Mouse (Mus musculus): ENCODE results near the gene Zfp300. TPM values are rescaled to one million over a fixed set of nuclear protein-coding genes. Genes with fewer than 3 reads are reported as not detected.

Gene Zfp300
- polyA plus RNA-seq, 1 experiment from 2014 or later: 0.52 TPM

DNA sequence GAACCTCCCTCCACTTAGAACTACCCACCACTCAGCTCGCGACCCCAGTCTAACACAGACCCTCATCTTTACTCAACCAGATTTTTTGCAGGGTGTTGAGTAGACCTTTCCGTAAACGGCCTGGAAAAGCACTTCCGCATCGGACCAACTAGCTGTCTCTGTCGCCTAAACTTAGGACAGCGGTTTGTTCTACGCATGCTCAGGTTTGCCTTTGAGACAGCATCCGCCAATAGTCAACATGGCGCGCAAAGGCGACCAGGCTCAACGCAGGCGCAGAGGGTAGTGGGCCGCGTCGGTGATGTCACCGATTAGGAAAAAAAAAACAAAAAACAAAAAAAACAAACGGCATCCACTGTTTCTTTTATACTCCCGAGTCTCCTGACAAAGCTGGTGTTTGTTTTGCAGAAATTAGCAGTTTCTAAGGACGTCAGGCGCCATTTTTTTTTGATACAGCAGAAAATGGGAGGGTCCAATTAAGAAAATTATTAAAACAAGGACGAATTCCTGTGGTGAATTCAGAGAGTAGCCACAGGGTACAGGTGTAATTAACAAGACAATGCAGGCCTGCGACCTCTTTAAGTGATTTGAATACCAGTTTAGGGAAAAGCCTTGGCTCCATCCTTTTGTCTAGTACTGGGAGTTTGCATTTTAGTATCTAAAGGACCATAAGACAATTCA, 27.3 kb downstream of the Zfp300 start, which contains the start of gene Zfp182:
Gene Zfp182, minus strand, starts transcription at position 451 of the 678 bp plus-strand sequence.
- 24% methylated on average over 25 of the region's 25 CpGs for WGBS

DNA sequence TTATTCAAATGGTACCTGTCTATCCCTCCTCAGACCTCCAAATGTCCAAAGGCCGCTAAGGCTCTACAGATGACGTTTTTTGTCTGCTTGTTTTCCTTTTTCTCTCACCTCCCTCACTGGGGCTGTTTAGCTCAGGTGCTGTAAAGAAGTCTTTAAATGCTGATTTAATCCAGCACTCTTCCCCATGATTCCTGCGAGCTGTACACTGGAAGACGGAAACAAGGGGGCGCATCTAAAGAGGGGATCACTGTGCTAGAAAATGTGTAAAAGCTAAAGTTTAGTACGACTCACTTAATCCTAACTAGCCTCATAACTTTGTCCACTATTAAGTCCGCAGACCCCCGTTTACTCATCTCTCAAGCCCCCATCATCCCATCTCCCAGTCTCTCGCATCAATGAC, 27.9 kb downstream of the Zfp300 start:
- peak; percentile 23; the same call in 1 of the 2 replicates for TF ChIP-seq CTCF (IDR thresholded peaks at IDR 0.05; ENCODE audit: low read depth)
- peak; percentile 41; the same call in 1 of the 2 replicates for ATAC-seq
- H3K9me3 ChIP-seq (ENCODE audit: control insufficient read depth): no peaks in the 10 kb centered on the region
- H3K9ac ChIP-seq (ENCODE audit: low read depth, low read length): peak overlapping the region; percentile 45; the same call in 1 of the 2 replicates
- H3K27ac ChIP-seq (ENCODE audit: low read depth, low read length): 0 out of 2 replicates have a peak overlapping the region, but pooled peaks have one; percentile 0
- 29% methylated on average over 9 of the region's 9 CpGs for WGBS
- H3K36me3 ChIP-seq (ENCODE audit: control insufficient read depth, insufficient read depth): no peaks in the 10 kb centered on the region
- peak overlapping the region; percentile 60 for H3K4me2 ChIP-seq (replicated peaks; ENCODE audit: low read depth)
- H3K27me3 ChIP-seq (replicated peaks; ENCODE audit: control insufficient read depth, insufficient read depth, low read length): no peaks in the 10 kb centered on the region
- H3K4me1 ChIP-seq (replicated peaks; ENCODE audit: control insufficient read depth, insufficient read depth, low read length): no peaks in the 10 kb centered on the region
- H3K4me3 ChIP-seq (ENCODE audit: low read depth, low read length): peak overlapping the region; percentile 51

More for the DNA sequence above, 27.3 kb downstream of the Zfp300 start, which contains the start of gene Zfp182:
- Histone ChIP-seq H3K27me3 (replicated peaks; ENCODE audit: control insufficient read depth, insufficient read depth, low read length) (no peaks in the 10 kb centered on the region), H3K36me3 (ENCODE audit: control insufficient read depth, insufficient read depth) (no peaks in the 10 kb centered on the region), H3K4me2 (replicated peaks; ENCODE audit: low read depth) (peak within 1 kb of the TSS; percentile 60), H3K9me3 (ENCODE audit: control insufficient read depth) (no peaks in the 10 kb centered on the region), H3K4me3 (ENCODE audit: low read depth, low read length) (peak within 1 kb of the TSS; percentile 51), H3K4me1 (replicated peaks; ENCODE audit: control insufficient read depth, insufficient read depth, low read length) (no peaks in the 10 kb centered on the region), H3K27ac (ENCODE audit: low read depth, low read length) (0 out of 2 replicates have a peak within 1 kb of the TSS, but pooled peaks have one; percentile 0), H3K9ac (ENCODE audit: low read depth, low read length) (peak within 1 kb of the TSS; percentile 45; the same call in 1 of the 2 replicates)
- TF ChIP-seq CTCF (IDR thresholded peaks at IDR 0.05; ENCODE audit: low read depth): no peak
- peak; percentile 87 for ATAC-seq

Other genes starting within 250 kb of the Zfp300 start
- 7.0 and 11.5 TPM in 2 replicates for gene Timp1, start 219.4 kb downstream of the Zfp300 start, polyA plus RNA-seq (2015; fragmentation: Nextera tagmentation; extraction: Ambion mirVana)
- 1.8 and 2.1 TPM in 2 replicates for gene Syn1, start 168.5 kb downstream of the Zfp300 start, polyA plus RNA-seq (2015; fragmentation: Nextera tagmentation; extraction: Ambion mirVana)
- gene Cfp, start 158.0 kb downstream of the Zfp300 start, polyA plus RNA-seq (2015; fragmentation: Nextera tagmentation; extraction: Ambion mirVana): 3.5 and 4.2 TPM in 2 replicates
- gene Elk1, start 138.9 kb downstream of the Zfp300 start, polyA plus RNA-seq (2015; fragmentation: Nextera tagmentation; extraction: Ambion mirVana): 3.7 and 4.1 TPM in 2 replicates
- 76.8 and 78.7 TPM in 2 replicates for gene Uxt, start 127.5 kb downstream of the Zfp300 start, polyA plus RNA-seq (2015; fragmentation: Nextera tagmentation; extraction: Ambion mirVana)
- 2.6 and 3.2 TPM in 2 replicates for gene Zfp182, start 27.2 kb downstream of the Zfp300 start, polyA plus RNA-seq (2015; fragmentation: Nextera tagmentation; extraction: Ambion mirVana)
- gene Spaca5, start 21.1 kb downstream of the Zfp300 start, polyA plus RNA-seq (2015; fragmentation: Nextera tagmentation; extraction: Ambion mirVana): not detected in 2 replicates
- not detected in 2 replicates for gene Ssxa1, start 26.3 kb upstream of the Zfp300 start, polyA plus RNA-seq (2015; fragmentation: Nextera tagmentation; extraction: Ambion mirVana)
- gene Gm21876, start 86.1 kb upstream of the Zfp300 start, polyA plus RNA-seq (2015; fragmentation: Nextera tagmentation; extraction: Ambion mirVana): not detected in 2 replicates